Mouse (Mus musculus) limb, embryonic 12.5 days (tissue): ENCODE data around the gene Fam8a1. TPM values are rescaled to one million over a fixed set of nuclear protein-coding genes. Genes with fewer than 3 reads are reported as not detected.

ENCODE experiments used
- ATAC-seq: fragments of 200-750 bp; cut with Nextera tagmentation; 2 replicates; pipeline ENCODE4 v1.8.0; 2017; ENCODE audit warnings: low read depth, moderate TSS enrichment; ENCODE audit not compliant: insufficient number of reproducible peaks, insufficient read depth, low FRiP score, low TSS enrichment
- H3K27ac ChIP-seq: fragments of 300-500 bp; sonication (generic); 2 replicates; pipeline ENCODE4 v1.5.1; 2016; ENCODE audit warnings: mild to moderate bottlenecking, moderate library complexity
- H3K27me3 ChIP-seq: fragments of 300-500 bp; sonication (generic); 2 replicates; pipeline ENCODE4 v1.6.1; 2016; ENCODE audit warnings: mild to moderate bottlenecking, moderate library complexity
- H3K36me3 ChIP-seq: fragments of 300-500 bp; sonication (generic); 2 replicates; pipeline ENCODE4 v1.6.1; 2016; ENCODE audit warnings: mild to moderate bottlenecking, moderate library complexity
- H3K4me1 ChIP-seq: fragments of 300-500 bp; sonication (generic); replicated peaks from 2 replicates; pipeline ENCODE4 v1.6.1; 2016
- H3K4me2 ChIP-seq: fragments of 300-500 bp; sonication (generic); 2 replicates; pipeline ENCODE4 v1.6.1; 2016; ENCODE audit warnings: mild to moderate bottlenecking, moderate library complexity
- H3K4me3 ChIP-seq: fragments of 300-500 bp; sonication (generic); replicated peaks from 2 replicates; pipeline ENCODE4 v1.5.1; 2016; ENCODE audit warnings: mild to moderate bottlenecking
- H3K9ac ChIP-seq: fragments of 300-500 bp; sonication (generic); replicated peaks from 2 replicates; pipeline ENCODE4 v1.6.1; 2016; ENCODE audit warnings: mild to moderate bottlenecking, moderate library complexity
- H3K9me3 ChIP-seq: fragments of 300-500 bp; sonication (generic); 2 replicates; pipeline ENCODE4 v1.6.1; 2016; ENCODE audit warnings: mild to moderate bottlenecking, moderate library complexity
- WGBS: fragments of 180-500 bp; shearing (Covaris S2); methylation state at CpG from one replicate; pipeline ENCODE4 v1.1.7; 2016; 5-methylcytosine and 5-hydroxymethylcytosine counted together
- polyA plus RNA-seq: library from polyadenylated mRNA; unstranded; fragments of >200 nt; fragmentation: Nextera tagmentation; extraction: Ambion mirVana; gene quantifications from 2 replicates; pipeline ENCODE4 v1.2.1, GENCODE M21; 2016

The Fam8a1 gene
- 15.4 and 16.5 TPM in 2 replicates for polyA plus RNA-seq

DNA sequence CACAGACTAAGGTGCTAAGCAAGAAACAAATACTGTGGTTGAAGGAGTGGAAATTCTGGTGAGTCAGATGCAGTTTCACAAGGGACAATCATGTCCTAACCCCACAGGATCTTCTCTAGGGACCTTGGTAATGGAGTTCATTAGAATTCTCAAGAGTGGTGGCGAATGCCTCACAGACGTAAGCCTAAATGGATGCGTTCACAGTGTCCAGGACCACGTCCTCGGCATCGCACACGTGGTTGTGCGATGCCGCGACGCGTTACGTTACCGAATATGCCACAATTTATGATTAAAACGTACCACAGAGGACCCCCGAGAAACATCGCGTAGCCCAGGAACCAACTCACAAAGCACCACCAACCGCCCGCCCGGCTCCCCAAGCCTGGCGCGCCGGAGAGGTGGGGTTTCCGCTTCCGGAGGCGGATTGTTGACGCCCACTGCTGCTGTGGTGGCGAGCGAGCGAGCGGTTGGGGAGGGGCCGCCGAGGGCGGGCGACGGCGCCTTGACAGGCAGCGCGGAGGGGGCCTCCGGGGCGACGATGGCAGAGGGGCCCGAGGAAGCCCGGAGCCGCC is at the start of gene Fam8a1:
Fam8a1 (plus strand) TSS at position 475 of the 572 bp plus-strand sequence.
- H3K4me2 ChIP-seq, result peak within 1 kb of the TSS; percentile 88
- 2% methylated on average over 36 of the region's 46 CpGs for WGBS
- H3K27ac ChIP-seq, result peak within 1 kb of the TSS; percentile 72
- H3K4me1 ChIP-seq, result peaks cover 10% of the 10 kb centered on the region
- ATAC-seq, result peak; percentile 90
- H3K27me3 ChIP-seq, result no peaks in the 10 kb centered on the region; the same call in 1 of the 2 replicates
- peak within 1 kb of the TSS; percentile 83 for H3K9ac ChIP-seq
- peak within 1 kb of the TSS; percentile 93 for H3K4me3 ChIP-seq
- no peaks in the 10 kb centered on the region for H3K9me3 ChIP-seq
- peaks cover 26% of the 10 kb centered on the region for H3K36me3 ChIP-seq

DNA sequence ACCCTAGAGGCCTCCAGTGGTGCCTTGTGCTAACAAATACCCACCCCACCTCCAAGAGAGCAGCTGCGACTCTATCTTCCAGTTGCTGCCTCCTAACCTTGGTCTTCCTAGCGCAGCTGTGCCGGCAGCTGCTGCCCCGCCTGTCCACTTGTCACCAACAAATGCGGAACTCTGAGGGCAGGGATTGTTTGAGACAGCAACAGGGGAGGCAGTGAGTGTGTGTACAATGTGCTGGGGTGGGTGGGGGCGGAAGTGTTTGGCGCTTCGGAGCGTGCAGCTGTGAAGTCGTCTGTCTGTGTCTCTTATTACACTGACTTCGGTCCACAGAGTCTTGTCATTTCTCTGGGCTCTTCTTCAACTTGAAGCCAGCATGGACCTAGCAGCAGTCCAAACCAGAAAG is 49.7 kb upstream of the Fam8a1 start:
- 51% methylated on average over 11 of the region's 11 CpGs for WGBS
- Histone ChIP-seq H3K4me3 (no peak overlapping the region), H3K9me3 (no peaks in the 10 kb centered on the region), H3K4me2 (no peak overlapping the region), H3K27me3 (no peaks in the 10 kb centered on the region), H3K27ac (0 out of 2 replicates have a peak overlapping the region, but pooled peaks have one; percentile 7), H3K4me1 (peaks cover 15% of the 10 kb centered on the region), H3K36me3 (no peaks in the 10 kb centered on the region), H3K9ac (no peak overlapping the region)
- ATAC-seq, result no peak

DNA sequence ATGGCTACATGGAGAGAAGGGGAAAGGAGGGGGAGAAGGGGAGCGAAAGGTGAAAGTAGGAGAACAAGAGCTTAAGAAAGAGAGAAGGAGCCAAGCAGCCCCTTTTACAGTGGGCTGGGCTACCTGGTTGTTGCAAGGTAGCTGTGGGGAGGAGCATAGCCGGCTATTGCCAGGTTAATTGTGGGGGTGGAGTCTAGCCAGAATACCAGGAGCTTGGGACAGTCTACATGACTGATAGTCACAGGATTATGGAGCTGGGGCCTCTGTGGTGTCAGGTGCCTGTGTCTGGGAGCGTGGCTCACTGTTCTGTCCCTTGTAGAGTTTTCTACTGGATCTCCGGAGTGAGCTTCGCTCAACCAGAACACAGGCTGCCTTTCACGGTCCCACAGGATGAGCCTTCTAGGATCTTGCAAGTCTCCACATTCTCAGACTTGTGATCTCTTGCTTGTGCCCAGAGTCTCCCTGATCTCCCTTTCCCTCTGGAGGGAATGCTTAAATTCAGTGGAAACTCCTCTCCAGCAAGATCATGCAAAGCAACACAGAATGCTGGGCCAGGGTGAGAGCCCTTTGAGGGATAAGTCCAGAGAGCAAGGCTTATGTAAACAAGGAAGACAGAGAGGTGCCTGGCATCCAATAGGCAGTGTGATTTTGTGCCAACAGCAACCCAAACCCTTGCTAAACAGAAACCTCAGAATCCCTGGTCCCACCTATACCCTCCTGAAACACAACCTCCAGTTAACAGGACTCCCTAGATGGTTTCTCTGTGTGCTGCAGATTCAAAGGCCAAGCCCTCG is 48.2 kb upstream of the Fam8a1 start:
- peaks cover 15% of the 10 kb centered on the region for H3K4me1 ChIP-seq

DNA sequence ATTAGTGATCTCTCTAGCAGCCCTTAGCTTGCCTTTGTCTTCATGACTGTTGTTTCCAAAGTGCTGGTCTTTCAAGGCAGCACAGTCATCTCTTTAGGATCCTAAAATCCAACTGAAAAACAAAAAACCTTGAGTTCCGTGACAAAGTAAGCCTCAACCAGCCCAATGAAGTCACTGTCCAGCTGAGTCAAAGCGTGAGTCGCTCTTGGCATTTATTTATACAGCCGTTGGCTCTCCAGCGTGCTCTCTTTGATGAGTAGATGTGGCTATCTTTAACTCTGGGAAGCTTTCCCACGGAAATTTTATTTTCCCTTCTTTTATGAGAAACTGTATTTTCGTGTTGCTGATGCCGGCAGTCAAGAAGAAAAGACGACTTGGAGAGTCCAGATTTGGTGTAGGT is 42.7 kb upstream of the Fam8a1 start:
- ATAC-seq, result no peak
- 85% methylated on average over 9 of the region's 9 CpGs for WGBS

More for the DNA sequence above, 48.2 kb upstream of the Fam8a1 start:
- ATAC-seq, result no peak
- H3K9ac ChIP-seq, result no peak overlapping the region
- H3K4me2 ChIP-seq, result no peak overlapping the region
- no peaks in the 10 kb centered on the region for H3K9me3 ChIP-seq
- H3K27me3 ChIP-seq, result no peaks in the 10 kb centered on the region
- no peak overlapping the region for H3K4me3 ChIP-seq
- H3K36me3 ChIP-seq, result no peaks in the 10 kb centered on the region
- WGBS, result 82% methylated on average over 7 of the region's 7 CpGs
- no peak overlapping the region for H3K27ac ChIP-seq

DNA sequence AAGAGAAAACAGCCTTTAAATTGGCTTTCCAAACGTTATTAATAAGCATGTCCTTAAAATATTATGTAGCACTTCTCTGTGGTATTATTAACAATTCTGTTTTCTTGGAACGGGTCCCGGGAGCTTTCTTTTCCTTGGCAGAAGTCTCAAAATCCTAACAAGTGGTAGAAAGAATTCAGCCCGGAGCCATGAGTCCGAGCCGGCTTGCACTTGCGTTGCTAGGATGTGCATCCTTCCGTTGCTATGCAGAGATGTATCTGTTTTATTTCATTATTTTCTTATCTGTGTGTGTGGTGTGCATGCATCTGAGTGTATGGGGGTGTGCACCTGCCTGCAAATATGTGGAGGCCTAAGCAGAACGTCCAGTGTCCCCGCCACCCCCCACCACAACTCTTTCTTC is 41.5 kb upstream of the Fam8a1 start:
- Histone ChIP-seq H3K4me2 (no peak overlapping the region), H3K27ac (no peak overlapping the region), H3K4me1 (no peaks in the 10 kb centered on the region), H3K9me3 (no peaks in the 10 kb centered on the region), H3K9ac (no peak overlapping the region), H3K36me3 (no peaks in the 10 kb centered on the region), H3K4me3 (no peak overlapping the region), H3K27me3 (no peaks in the 10 kb centered on the region)
- 87% methylated on average over 10 of the region's 10 CpGs for WGBS
- ATAC-seq, result no peak

More for the DNA sequence above, 42.7 kb upstream of the Fam8a1 start:
- no peak overlapping the region for H3K27ac ChIP-seq
- no peak overlapping the region for H3K4me3 ChIP-seq
- no peaks in the 10 kb centered on the region for H3K36me3 ChIP-seq
- H3K27me3 ChIP-seq, result no peaks in the 10 kb centered on the region
- H3K4me1 ChIP-seq, result no peaks in the 10 kb centered on the region
- H3K9ac ChIP-seq, result no peak overlapping the region
- no peak overlapping the region for H3K4me2 ChIP-seq
- no peaks in the 10 kb centered on the region for H3K9me3 ChIP-seq

DNA sequence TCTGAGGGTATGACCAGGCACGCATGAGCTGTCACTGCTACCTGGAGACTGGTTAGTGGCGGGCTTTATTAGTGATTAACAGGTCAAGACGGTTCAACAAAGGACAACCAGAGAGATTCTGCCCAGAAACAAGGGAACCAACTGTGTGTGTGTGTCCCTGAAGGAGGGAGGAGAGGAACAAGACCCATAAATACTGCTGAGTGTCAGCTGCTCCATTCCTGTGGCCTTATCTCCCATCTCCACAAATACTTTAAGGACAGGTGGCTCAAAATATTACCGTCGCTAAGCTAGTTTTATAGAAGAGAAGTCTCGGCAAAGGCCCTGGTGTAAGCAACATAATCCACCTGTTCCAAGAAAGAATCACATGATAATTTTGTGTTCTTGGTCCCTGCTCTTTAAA is 39.9 kb upstream of the Fam8a1 start:
- no peaks in the 10 kb centered on the region for H3K27me3 ChIP-seq
- WGBS, result 74% methylated on average over 6 of the region's 6 CpGs
- no peak overlapping the region for H3K4me2 ChIP-seq
- peaks cover 12% of the 10 kb centered on the region for H3K4me1 ChIP-seq
- no peak for ATAC-seq
- H3K4me3 ChIP-seq, result no peak overlapping the region
- no peak overlapping the region for H3K27ac ChIP-seq
- H3K36me3 ChIP-seq, result no peaks in the 10 kb centered on the region
- no peak overlapping the region for H3K9ac ChIP-seq
- no peaks in the 10 kb centered on the region for H3K9me3 ChIP-seq

DNA sequence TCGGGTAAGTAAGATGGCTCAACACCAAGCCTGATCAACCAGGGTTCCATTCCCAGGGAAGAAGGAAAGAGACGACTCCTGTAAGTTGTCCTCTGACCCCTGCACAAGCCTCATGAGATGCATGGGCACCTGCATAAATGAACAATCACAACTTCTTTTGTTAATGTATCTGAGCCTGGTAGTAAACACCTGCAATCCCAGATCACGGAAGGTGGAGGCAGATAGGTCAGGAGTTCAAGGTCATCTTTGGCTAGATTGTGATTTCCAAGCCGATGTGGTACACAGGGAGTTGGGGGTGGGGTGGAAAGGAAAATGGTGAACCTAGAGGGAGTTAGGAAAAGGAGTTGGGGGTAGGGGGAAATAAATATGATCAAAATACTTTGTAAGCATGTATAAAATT is 36.5 kb upstream of the Fam8a1 start:
- H3K27ac ChIP-seq, result no peak overlapping the region
- H3K9ac ChIP-seq, result no peak overlapping the region
- H3K9me3 ChIP-seq, result 0 out of 2 replicates have a peak, but pooled peaks cover 4% of the 10 kb centered on the region
- H3K4me3 ChIP-seq, result no peak overlapping the region
- no peaks in the 10 kb centered on the region; the same call in 1 of the 2 replicates for H3K36me3 ChIP-seq
- no peaks in the 10 kb centered on the region for H3K27me3 ChIP-seq
- H3K4me1 ChIP-seq, result peaks cover 12% of the 10 kb centered on the region
- 74% methylated on average over 4 of the region's 4 CpGs for WGBS
- no peak overlapping the region for H3K4me2 ChIP-seq
- no peak for ATAC-seq

DNA sequence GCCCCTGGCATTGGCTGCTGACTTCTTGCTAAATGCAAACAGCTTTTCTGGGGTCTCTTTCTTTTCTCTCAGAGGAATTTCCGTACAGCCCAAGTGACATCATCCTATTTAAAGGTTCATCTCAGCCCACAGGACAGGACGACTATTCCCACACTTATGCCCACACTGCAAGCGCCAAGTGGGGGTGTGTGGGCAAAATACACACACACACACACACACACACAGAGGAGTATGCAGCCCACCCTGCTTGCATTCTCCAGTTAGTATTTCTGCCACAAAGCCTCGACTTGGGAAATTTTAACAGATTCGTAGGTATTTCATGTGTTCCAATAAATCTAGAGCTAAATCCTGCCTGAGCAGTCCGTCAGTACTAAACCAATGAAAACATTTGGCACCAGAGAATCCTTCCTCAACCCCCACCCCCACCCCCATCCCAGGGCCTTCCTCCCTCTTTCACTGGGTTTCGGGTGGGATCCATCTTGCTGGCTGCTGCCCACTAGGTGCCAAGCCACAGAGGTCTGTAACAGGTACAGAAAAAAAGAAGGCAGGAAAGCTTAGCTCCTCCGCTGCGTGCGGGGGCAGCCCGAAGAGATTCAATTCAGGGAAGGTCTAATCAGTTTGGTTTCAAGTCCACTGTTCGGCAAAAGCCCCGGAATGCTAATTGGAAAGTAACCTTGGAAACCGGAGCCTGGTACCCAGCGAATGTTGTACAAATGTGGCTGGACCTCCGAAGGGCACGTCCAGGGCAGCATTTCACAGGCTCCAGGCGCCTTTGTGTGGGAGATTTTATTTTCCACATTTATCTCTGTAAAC is 35.8 kb upstream of the Fam8a1 start:
- H3K36me3 ChIP-seq, result no peaks in the 10 kb centered on the region; the same call in 1 of the 2 replicates
- H3K4me2 ChIP-seq, result peak overlapping the region; percentile 38
- 47% methylated on average over 18 of the region's 18 CpGs for WGBS
- H3K9me3 ChIP-seq, result 0 out of 2 replicates have a peak, but pooled peaks cover 4% of the 10 kb centered on the region
- no peak overlapping the region for H3K27ac ChIP-seq
- H3K4me1 ChIP-seq, result peaks cover 12% of the 10 kb centered on the region
- H3K9ac ChIP-seq, result no peak overlapping the region
- ATAC-seq, result no peak
- no peaks in the 10 kb centered on the region for H3K27me3 ChIP-seq
- 0 out of 2 replicates have a peak overlapping the region, but pooled peaks have one; percentile 15 for H3K4me3 ChIP-seq

DNA sequence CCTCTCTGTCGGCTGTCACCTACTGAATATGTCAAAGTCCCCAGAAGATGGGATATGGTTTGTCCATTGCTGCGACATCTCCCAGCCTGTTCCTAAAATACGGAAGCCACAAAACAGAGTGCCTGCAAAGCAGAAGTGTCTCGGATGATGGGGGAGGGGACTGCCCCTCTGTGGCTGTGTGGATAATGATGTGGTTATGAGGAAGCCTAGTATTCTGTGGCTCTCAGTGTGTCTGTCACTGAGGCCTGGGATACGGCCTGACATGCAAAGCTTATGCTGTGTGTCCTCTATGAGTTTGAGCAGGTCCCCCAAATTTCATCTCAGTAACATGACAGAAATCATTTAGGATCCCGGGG is 35.2 kb upstream of the Fam8a1 start:
- WGBS, result 58% methylated on average over 6 of the region's 6 CpGs
- H3K9ac ChIP-seq, result no peak overlapping the region

DNA sequence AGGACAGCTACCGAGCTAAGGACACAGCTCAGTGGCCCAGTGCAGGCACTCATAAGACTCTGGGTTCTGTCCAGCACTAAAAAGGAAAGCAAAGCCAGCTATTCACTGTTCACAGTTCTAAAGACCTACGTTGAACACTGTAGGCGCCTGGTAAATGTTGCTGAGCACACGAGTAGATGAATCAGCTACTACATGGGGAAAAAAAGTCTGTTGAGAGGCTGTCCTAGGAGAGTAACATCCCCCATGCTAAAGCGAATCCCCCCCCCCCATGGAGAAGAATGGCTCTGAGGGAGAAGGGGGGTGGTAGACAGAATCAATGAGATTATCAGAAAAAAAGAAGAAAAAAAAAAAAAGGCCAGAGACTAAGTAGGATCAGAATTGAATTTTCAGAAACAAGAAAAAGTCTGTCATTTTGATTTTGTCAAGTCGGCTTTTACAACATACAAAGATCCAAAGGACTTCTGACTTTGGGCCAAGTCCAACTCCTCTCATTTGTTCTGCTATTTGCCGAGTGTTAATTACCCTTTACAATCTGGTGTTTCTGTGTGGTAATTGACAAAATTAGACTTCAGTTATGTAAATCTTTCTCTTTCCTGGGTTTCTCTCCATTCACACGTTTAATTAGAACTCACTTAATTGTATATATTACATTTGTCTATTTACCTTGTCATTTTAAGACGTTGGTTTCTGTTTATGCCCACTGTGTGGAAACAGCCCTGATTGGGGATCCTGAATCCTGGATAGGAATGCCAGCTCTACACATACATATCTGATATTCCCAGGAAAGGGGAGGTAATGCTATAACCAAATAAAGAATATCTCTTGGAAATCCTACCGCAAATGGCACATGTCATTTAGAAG is 28.5 kb upstream of the Fam8a1 start:
- WGBS, result 90% methylated on average over 10 of the region's 10 CpGs

More for the DNA sequence above, 35.2 kb upstream of the Fam8a1 start:
- Histone ChIP-seq H3K4me3 (no peak overlapping the region), H3K27me3 (no peaks in the 10 kb centered on the region), H3K36me3 (no peaks in the 10 kb centered on the region; the same call in 1 of the 2 replicates), H3K27ac (no peak overlapping the region), H3K4me2 (peak overlapping the region; percentile 38), H3K4me1 (peaks cover 12% of the 10 kb centered on the region), H3K9me3 (0 out of 2 replicates have a peak, but pooled peaks cover 4% of the 10 kb centered on the region)
- ATAC-seq, result no peak

More for the DNA sequence above, 28.5 kb upstream of the Fam8a1 start:
- Histone ChIP-seq H3K9ac (no peak overlapping the region), H3K36me3 (no peaks in the 10 kb centered on the region; the same call in 1 of the 2 replicates), H3K4me1 (no peaks in the 10 kb centered on the region), H3K4me3 (no peak overlapping the region), H3K27ac (no peak overlapping the region), H3K27me3 (no peaks in the 10 kb centered on the region), H3K9me3 (peaks cover 10% of the 10 kb centered on the region), H3K4me2 (no peak overlapping the region)
- no peak for ATAC-seq
